Mouse (Mus musculus) G1E (cell line): Measurements from ENCODE around the gene Pcca. TPM values are rescaled to one million over a fixed set of nuclear protein-coding genes. Genes with fewer than 3 reads are reported as not detected.

Source experiments
- ATAC-seq: 2 replicates; pipeline ENCODE4 v1.8.0; 2016; ENCODE audit warnings: mild to moderate bottlenecking; ENCODE audit not compliant: insufficient number of reproducible peaks, poor library complexity, low FRiP score, severe bottlenecking; ENCODE audit errors: extremely low read depth
- DNase-seq: peaks from one replicate; pipeline ENCODE4 v3.0.0; 2012; ENCODE audit warnings: low spot score
- H3K27me3 ChIP-seq: 2 replicates; pipeline ENCODE4 v1.6.1; 2012; ENCODE audit warnings: mild to moderate bottlenecking, low read length, inconsistent platforms; ENCODE audit not compliant: insufficient read depth
- H3K36me3 ChIP-seq: replicated peaks from 2 replicates; pipeline ENCODE3; 2012; ENCODE audit warnings: mild to moderate bottlenecking, inconsistent platforms
- H3K4me1 ChIP-seq: 2 replicates; pipeline ENCODE4 v1.6.1; 2012; ENCODE audit warnings: low read depth, low read length, inconsistent platforms, mixed read lengths; ENCODE audit not compliant: insufficient read depth
- H3K4me3 ChIP-seq: 2 replicates; pipeline ENCODE4 v1.5.1; 2012; ENCODE audit warnings: low read depth, mild to moderate bottlenecking, inconsistent platforms, low read length, moderate library complexity, mixed read lengths
- H3K9me3 ChIP-seq: replicated peaks from 2 replicates; pipeline ENCODE4 v1.6.1; 2012; ENCODE audit warnings: inconsistent platforms
- CTCF ChIP-seq: IDR thresholded peaks from 2 replicates; pipeline ENCODE4 v1.5.1; 2012; ENCODE audit warnings: low read depth, low read length, inconsistent platforms, mixed read lengths
- GATA1 ChIP-seq: IDR thresholded peaks from 2 replicates; pipeline ENCODE4 v1.6.1; 2012; ENCODE audit warnings: borderline replicate concordance, low read length, inconsistent platforms, mixed read lengths
- GATA2 ChIP-seq: IDR thresholded peaks from 2 replicates; pipeline ENCODE4 v1.6.1; 2012; ENCODE audit warnings: low read depth, low read length, inconsistent platforms, borderline replicate concordance
- POLR2AphosphoS5 ChIP-seq: IDR thresholded peaks from 2 replicates; pipeline ENCODE4 v1.6.1; 2012; ENCODE audit warnings: low read depth, low read length, inconsistent platforms; ENCODE audit not compliant: insufficient replicate concordance
- TAL1 ChIP-seq: conservative IDR thresholded peaks from 2 replicates; pipeline ENCODE4 v1.6.1; 2012; ENCODE audit warnings: low read depth, low read length, inconsistent platforms, mixed read lengths
- polyA plus RNA-seq: library from polyadenylated mRNA; stranded (reverse); fragments of >175 nt; gene quantifications from 2 replicates; pipeline ENCODE4 v1.2.3, GENCODE M21; 2012
- total RNA-seq, 2 experiments: library from RNA; stranded (forward) in 1 of 2; stranded (reverse) in 1 of 2; fragments of 200-1000 nt in 1 of 2; fragments of >200 nt in 1 of 2; fragmentation: Nextera tagmentation in 1 of 2; gene quantifications; 2 replicates each; pipeline ENCODE4 v1.2.3; 2014 to 2017

Gene Pcca
- total and polyA plus RNA-seq, 3 experiments: 15.3 to 67.0 (median 65.8) TPM

- H3K9me3 ChIP-seq: no peaks in the 10 kb centered on the region
- no peak for ATAC-seq
- peaks cover 4% of the 10 kb centered on the region for H3K36me3 ChIP-seq
- H3K4me3 ChIP-seq: no peak overlapping the region
- DNase-seq: no peak
- TF ChIP-seq GATA2 (no peak), TAL1 (no peak), GATA1 (no peak), POLR2AphosphoS5 (no peak), CTCF (no peak)
- H3K27me3 ChIP-seq: no peaks in the 10 kb centered on the region
- H3K4me1 ChIP-seq: no peaks in the 10 kb centered on the region
These were observed 99.3 kb downstream of the Pcca start for GRCm38 (mm10) chr14:122633416-122633815.

- Histone ChIP-seq H3K4me3 (no peak overlapping the region), H3K9me3 (no peaks in the 10 kb centered on the region), H3K27me3 (no peaks in the 10 kb centered on the region), H3K4me1 (0 out of 2 replicates have a peak, but pooled peaks cover 2% of the 10 kb centered on the region), H3K36me3 (no peaks in the 10 kb centered on the region)
- ATAC-seq (no peak), DNase-seq (no peak)
- TF ChIP-seq POLR2AphosphoS5: no peak
- no peak for TF ChIP-seq TAL1
- TF ChIP-seq GATA2: no peak
- no peak for TF ChIP-seq GATA1
These were observed 102.5 kb downstream of the Pcca start for GRCm38 (mm10) chr14:122636601-122637000.

GRCm38 (mm10) chr14:122637798-122638555, 103.9 kb downstream of the Pcca start:
- H3K36me3 ChIP-seq: no peaks in the 10 kb centered on the region
- TF ChIP-seq TAL1 (no peak), CTCF (no peak), GATA2 (no peak)
- H3K4me3 ChIP-seq: no peak overlapping the region
- no peaks in the 10 kb centered on the region for H3K9me3 ChIP-seq
- no peaks in the 10 kb centered on the region for H3K27me3 ChIP-seq
- no peak for ATAC-seq
- H3K4me1 ChIP-seq: 0 out of 2 replicates have a peak, but pooled peaks cover 2% of the 10 kb centered on the region
- DNase-seq: no peak

GRCm38 (mm10) chr14:122639168-122639720, 105.1 kb downstream of the Pcca start:
- H3K9me3 ChIP-seq: no peaks in the 10 kb centered on the region
- no peaks in the 10 kb centered on the region for H3K36me3 ChIP-seq
- no peaks in the 10 kb centered on the region for H3K27me3 ChIP-seq
- DNase-seq: no peak
- ATAC-seq: peak; percentile 51
- H3K4me3 ChIP-seq: no peak overlapping the region
- 0 out of 2 replicates have a peak, but pooled peaks cover 2% of the 10 kb centered on the region for H3K4me1 ChIP-seq
- TF ChIP-seq GATA2 (no peak), CTCF (no peak), TAL1 (no peak), POLR2AphosphoS5 (no peak), GATA1 (no peak)

DNA sequence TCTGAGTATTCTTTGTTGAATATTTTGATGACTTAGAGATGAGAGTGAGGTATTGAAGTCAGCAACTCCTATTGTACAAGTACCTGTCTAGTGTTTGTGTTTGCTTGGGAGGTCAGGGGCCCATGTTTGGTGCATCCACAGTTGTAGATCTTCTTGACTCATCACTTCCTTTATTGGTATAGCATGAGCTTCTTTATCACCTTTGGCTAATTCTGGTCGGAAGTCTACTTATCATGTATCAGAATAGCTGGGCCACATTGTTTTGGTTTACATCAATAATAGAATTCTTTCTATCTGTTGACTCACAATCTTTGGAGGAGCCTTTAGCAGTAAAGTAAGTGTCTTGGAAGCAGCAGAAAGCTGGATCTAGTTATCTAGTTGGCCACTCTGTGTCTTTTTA, 108.3 kb downstream of the Pcca start:
- DNase-seq (no peak), ATAC-seq (no peak)
- Histone ChIP-seq H3K4me3 (no peak overlapping the region), H3K9me3 (no peaks in the 10 kb centered on the region), H3K27me3 (no peaks in the 10 kb centered on the region), H3K36me3 (no peaks in the 10 kb centered on the region), H3K4me1 (0 out of 2 replicates have a peak, but pooled peaks cover 2% of the 10 kb centered on the region)
- TF ChIP-seq TAL1 (no peak), CTCF (no peak), POLR2AphosphoS5 (no peak), GATA1 (no peak), GATA2 (no peak)

DNA sequence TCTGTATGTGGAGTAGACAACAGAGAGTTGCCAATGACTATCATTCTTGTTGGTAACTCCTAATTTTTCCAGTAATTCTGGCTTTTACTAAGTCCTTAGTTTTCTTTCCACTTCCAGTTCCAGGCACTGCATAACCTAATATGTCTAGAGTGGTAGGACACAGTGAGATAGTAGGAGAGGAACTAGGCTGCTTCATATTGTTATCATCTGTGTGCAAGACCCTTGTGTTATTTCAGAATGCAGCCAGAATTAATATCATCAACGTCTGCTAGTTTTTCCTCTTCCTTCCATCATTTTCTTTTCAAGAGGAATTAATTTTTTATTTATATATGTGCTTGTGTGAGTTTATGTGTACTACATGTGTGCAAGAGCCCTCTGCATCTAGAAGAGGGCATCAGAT, 114.1 kb downstream of the Pcca start:
- H3K9me3 ChIP-seq: no peaks in the 10 kb centered on the region
- peaks cover 12% of the 10 kb centered on the region for H3K36me3 ChIP-seq
- TF ChIP-seq TAL1 (no peak), POLR2AphosphoS5 (no peak), GATA2 (no peak), GATA1 (no peak), CTCF (no peak)
- ATAC-seq (no peak), DNase-seq (no peak)
- H3K4me1 ChIP-seq: no peaks in the 10 kb centered on the region
- H3K4me3 ChIP-seq: no peak overlapping the region
- no peaks in the 10 kb centered on the region for H3K27me3 ChIP-seq
